Mouse (Mus musculus) midbrain, postnatal 0 days (tissue): Measurements from ENCODE around the gene R3hdml. TPM values are rescaled to one million over a fixed set of nuclear protein-coding genes. Genes with fewer than 3 reads are reported as not detected.

Source experiments
- ATAC-seq: fragments of 200-750 bp; cut with Nextera tagmentation; 2 replicates; pipeline ENCODE4 v1.8.0; 2017; ENCODE audit warnings: moderate number of reproducible peaks, mild to moderate bottlenecking, moderate TSS enrichment, moderate library complexity; ENCODE audit not compliant: low FRiP score
- DNase-seq: peaks from one replicate; pipeline ENCODE4 v3.0.0-alpha.2; 2015; ENCODE audit warnings: low spot score
- H3K27ac ChIP-seq: fragments of 300-500 bp; sonication (generic); 2 replicates; pipeline ENCODE4 v1.5.1; 2014; ENCODE audit warnings: low read depth, mild to moderate bottlenecking, low read length, mixed read lengths
- H3K27me3 ChIP-seq: fragments of 300-500 bp; sonication (generic); 2 replicates; pipeline ENCODE4 v1.6.1; 2014; ENCODE audit warnings: low read length, control low read depth, mixed read lengths; ENCODE audit not compliant: insufficient read depth
- H3K36me3 ChIP-seq: fragments of 300-500 bp; sonication (generic); 2 replicates; pipeline ENCODE4 v1.6.1; 2014; ENCODE audit warnings: low read length, control low read depth, mixed read lengths; ENCODE audit not compliant: insufficient read depth
- H3K4me1 ChIP-seq: fragments of 300-500 bp; sonication (generic); 2 replicates; pipeline ENCODE4 v1.6.1; 2014; ENCODE audit warnings: mild to moderate bottlenecking, control low read depth, antibody characterized with exemption, low read length, mixed read lengths; ENCODE audit not compliant: insufficient read depth
- H3K4me2 ChIP-seq: fragments of 300-500 bp; sonication (generic); 2 replicates; pipeline ENCODE4 v1.6.1; 2014; ENCODE audit warnings: low read depth, mild to moderate bottlenecking, low read length, mixed read lengths; ENCODE audit not compliant: poor library complexity, severe bottlenecking
- H3K4me3 ChIP-seq: fragments of 300-500 bp; sonication (generic); 2 replicates; pipeline ENCODE4 v1.5.1; 2014; ENCODE audit warnings: low read depth, mild to moderate bottlenecking, low read length, moderate library complexity
- H3K9ac ChIP-seq: fragments of 300-500 bp; sonication (generic); replicated peaks from 2 replicates; pipeline ENCODE4 v1.6.1; 2014; ENCODE audit warnings: mild to moderate bottlenecking, low read length, moderate library complexity, mixed read lengths; ENCODE audit not compliant: poor library complexity, severe bottlenecking
- H3K9me3 ChIP-seq: fragments of 300-500 bp; sonication (generic); 2 replicates; pipeline ENCODE4 v1.6.1; 2016; ENCODE audit warnings: low read length, control low read depth
- CTCF ChIP-seq: IDR thresholded peaks from 2 replicates; pipeline ENCODE4 v1.5.1; 2016; ENCODE audit warnings: antibody characterized with exemption, mild to moderate bottlenecking
- WGBS: fragments of 180-500 bp; shearing (Covaris S2); extraction: QIAGEN DNeasy Blood & Tissue Kit; methylation state at CpG from one replicate; pipeline ENCODE4 v1.1.7; 2014; 5-methylcytosine and 5-hydroxymethylcytosine counted together
- polyA plus RNA-seq: library from polyadenylated mRNA; unstranded; fragments of >200 nt; fragmentation: Nextera tagmentation; extraction: Ambion mirVana; gene quantifications from 2 replicates; pipeline ENCODE4 v1.2.1, GENCODE M21; 2015
- total RNA-seq: library from RNA; depleted of rRNA; stranded (reverse); fragments of >200 nt; gene quantifications from 2 replicates; pipeline ENCODE4 v1.2.3, GENCODE M21; 2014; rRNA removed

Gene R3hdml
- total RNA-seq (0.38 TPM in 2 replicates), polyA plus RNA-seq (0.21 and 0.70 TPM in 2 replicates)

- Histone ChIP-seq H3K36me3 (no peaks in the 10 kb centered on the region), H3K4me3 (no peak within 1 kb of the TSS), H3K27ac (no peak within 1 kb of the TSS), H3K9ac (no peak within 1 kb of the TSS), H3K9me3 (no peaks in the 10 kb centered on the region), H3K4me2 (no peak within 1 kb of the TSS), H3K27me3 (no peaks in the 10 kb centered on the region), H3K4me1 (no peaks in the 10 kb centered on the region)
- no peak for ATAC-seq
- 78% methylated on average over 5 of the region's 5 CpGs for WGBS
- DNase-seq, result no peak
- TF ChIP-seq CTCF, result no peak
Measured at GRCm38 (mm10) chr2:163492018-163492417, at the start of gene R3hdml. TSS of gene R3hdml (plus strand) at chr2:163492318.

GRCm38 (mm10) chr2:163443543-163443942 lies 48.6 kb upstream of the R3hdml start:
- H3K4me2 ChIP-seq, result no peak overlapping the region
- no peak for ATAC-seq
- no peaks in the 10 kb centered on the region for H3K9me3 ChIP-seq
- no peak overlapping the region for H3K9ac ChIP-seq
- no peak for DNase-seq
- peaks cover 13% of the 10 kb centered on the region for H3K36me3 ChIP-seq
- no peak overlapping the region for H3K27ac ChIP-seq
- H3K4me1 ChIP-seq, result peaks cover 17% of the 10 kb centered on the region; the same call in 1 of the 2 replicates
- 67% methylated on average over 6 of the region's 6 CpGs for WGBS
- TF ChIP-seq CTCF, result no peak
- no peaks in the 10 kb centered on the region for H3K27me3 ChIP-seq
- no peak overlapping the region for H3K4me3 ChIP-seq

GRCm38 (mm10) chr2:163444017-163444416 lies 48.1 kb upstream of the R3hdml start:
- ATAC-seq, result no peak
- 67% methylated on average over 7 of the region's 7 CpGs for WGBS
- peaks cover 14% of the 10 kb centered on the region for H3K36me3 ChIP-seq
- peaks cover 17% of the 10 kb centered on the region; the same call in 1 of the 2 replicates for H3K4me1 ChIP-seq
- no peaks in the 10 kb centered on the region for H3K27me3 ChIP-seq
- H3K9me3 ChIP-seq, result no peaks in the 10 kb centered on the region
- no peak for TF ChIP-seq CTCF
- H3K4me3 ChIP-seq, result no peak overlapping the region
- H3K9ac ChIP-seq, result no peak overlapping the region
- no peak for DNase-seq
- H3K27ac ChIP-seq, result no peak overlapping the region
- H3K4me2 ChIP-seq, result no peak overlapping the region

GRCm38 (mm10) chr2:163447375-163447774 lies 44.7 kb upstream of the R3hdml start:
- Histone ChIP-seq H3K27ac (no peak overlapping the region), H3K36me3 (peaks cover 35% of the 10 kb centered on the region), H3K9ac (no peak overlapping the region), H3K4me2 (no peak overlapping the region), H3K27me3 (no peaks in the 10 kb centered on the region), H3K9me3 (no peaks in the 10 kb centered on the region), H3K4me3 (no peak overlapping the region), H3K4me1 (no peaks in the 10 kb centered on the region)
- no peak for DNase-seq
- ATAC-seq, result no peak
- WGBS, result 86% methylated on average over 12 of the region's 12 CpGs
- TF ChIP-seq CTCF, result no peak

GRCm38 (mm10) chr2:163449276-163449675 lies 42.8 kb upstream of the R3hdml start:
- H3K36me3 ChIP-seq, result peaks cover 41% of the 10 kb centered on the region

GRCm38 (mm10) chr2:163450668-163451295 lies 41.3 kb upstream of the R3hdml start:
- ATAC-seq (no peak), DNase-seq (peak; percentile 81)
- Histone ChIP-seq H3K9ac (no peak overlapping the region), H3K9me3 (no peaks in the 10 kb centered on the region), H3K27me3 (no peaks in the 10 kb centered on the region), H3K36me3 (peaks cover 44% of the 10 kb centered on the region), H3K4me1 (no peaks in the 10 kb centered on the region), H3K27ac (no peak overlapping the region), H3K4me2 (no peak overlapping the region), H3K4me3 (no peak overlapping the region)
- 57% methylated on average over 6 of the region's 6 CpGs for WGBS
- TF ChIP-seq CTCF, result no peak

More at GRCm38 (mm10) chr2:163449276-163449675, 42.8 kb upstream of the R3hdml start:
- Histone ChIP-seq H3K27ac (no peak overlapping the region), H3K4me2 (no peak overlapping the region), H3K4me1 (no peaks in the 10 kb centered on the region), H3K27me3 (no peaks in the 10 kb centered on the region), H3K4me3 (no peak overlapping the region), H3K9ac (no peak overlapping the region), H3K9me3 (no peaks in the 10 kb centered on the region)
- WGBS, result 62% methylated on average over 3 of the region's 3 CpGs
- ATAC-seq, result no peak
- no peak for TF ChIP-seq CTCF
- DNase-seq, result no peak
